Comparison of ENCODE assay signal across 13 mouse cellular contexts in the genomic region with DNA sequence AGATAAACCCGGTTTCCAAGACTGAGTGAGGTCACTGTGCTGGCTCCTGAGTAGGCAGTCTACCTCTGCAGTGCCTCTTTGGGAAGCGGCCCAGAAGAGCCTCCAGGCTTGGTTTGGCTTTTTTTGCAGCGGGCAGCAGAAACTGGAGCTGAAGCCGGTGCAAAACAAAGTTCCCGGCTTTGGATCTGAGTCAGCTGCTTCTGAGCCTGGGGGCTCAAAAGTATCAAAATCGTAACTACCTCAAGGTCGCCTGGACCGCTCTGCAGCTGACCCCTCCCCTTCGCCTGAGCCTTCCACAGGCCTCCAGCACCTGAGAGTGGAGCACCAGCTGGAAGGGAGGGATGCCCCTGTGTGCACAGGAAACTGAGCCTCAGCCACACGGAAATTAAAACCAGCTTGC. TPM values are rescaled to one million over a fixed set of nuclear protein-coding genes. Genes with fewer than 3 reads are reported as not detected.
A peak's percentile ranks its signal among the peaks of the same experiment; 100 is the strongest.
DNase-seq lines count a peak whose midpoint lies in the region; ATAC-seq and TF ChIP-seq lines count a peak whose summit lies in the region.
"Had no signal": no experiment of that assay in that cellular context is flagged by ENCODE, and none has a peak within 500 bp of the region (broad histone marks: within the 10 kb centered on the region; RNA-seq: fewer than 3 reads in every experiment).

No protein-coding gene starts in this region.

- H3K27me3 ChIP-seq in midbrain, embryonic 15.5 days (replicated peaks): no peaks in the 10 kb centered on the region
- peaks cover 4% of the 10 kb centered on the region; the same call in 1 of the 2 replicates for H3K27me3 ChIP-seq in midbrain, embryonic 16.5 days (ENCODE audit: control insufficient read depth, insufficient read depth, low read depth, low read length)
- H3K27me3 ChIP-seq in limb, embryonic 15.5 days: peaks cover 46% of the 10 kb centered on the region
- no peaks in the 10 kb centered on the region for H3K27me3 ChIP-seq in stomach, postnatal 0 days (ENCODE audit: control insufficient read depth, insufficient read depth, low read length)

- H3K4me2 ChIP-seq in midbrain, embryonic 15.5 days: no peak overlapping the region
- no peak overlapping the region for H3K4me2 ChIP-seq in midbrain, embryonic 16.5 days (ENCODE audit: low read length)
- H3K4me2 ChIP-seq in limb, embryonic 15.5 days: peak overlapping the region; percentile 20
- no peak overlapping the region for H3K4me2 ChIP-seq in stomach, postnatal 0 days (replicated peaks; ENCODE audit: low read depth)
- H3K4me2 ChIP-seq: heart, embryonic 12.5 days; intestine, embryonic 15.5 days; lung, embryonic 15.5 days had no signal

- H3K36me3 ChIP-seq in midbrain, embryonic 15.5 days (replicated peaks): no peaks in the 10 kb centered on the region
- H3K36me3 ChIP-seq in midbrain, embryonic 16.5 days (ENCODE audit: control insufficient read depth, insufficient read depth, low read length): no peaks in the 10 kb centered on the region
- H3K36me3 ChIP-seq in limb, embryonic 15.5 days: no peaks in the 10 kb centered on the region
- H3K36me3 ChIP-seq in stomach, postnatal 0 days (ENCODE audit: control insufficient read depth, insufficient read depth, low read length): no peaks in the 10 kb centered on the region
- H3K36me3 ChIP-seq: heart, embryonic 12.5 days; intestine, embryonic 15.5 days; lung, embryonic 15.5 days had no signal

- no peak overlapping the region for H3K9ac ChIP-seq in midbrain, embryonic 15.5 days
- no peak overlapping the region for H3K9ac ChIP-seq in midbrain, embryonic 16.5 days (ENCODE audit: low read depth, low read length)
- H3K9ac ChIP-seq in limb, embryonic 15.5 days: no peak overlapping the region
- no peak overlapping the region for H3K9ac ChIP-seq in stomach, postnatal 0 days (ENCODE audit: low read length)
- H3K9ac ChIP-seq: heart, embryonic 12.5 days; intestine, embryonic 15.5 days; lung, embryonic 15.5 days had no signal

- peaks cover 35% of the 10 kb centered on the region for H3K4me1 ChIP-seq in midbrain, embryonic 15.5 days
- H3K4me1 ChIP-seq in midbrain, embryonic 16.5 days (ENCODE audit: control insufficient read depth, insufficient read depth, low read length): peaks cover 16% of the 10 kb centered on the region
- H3K4me1 ChIP-seq in limb, embryonic 15.5 days: peaks cover 17% of the 10 kb centered on the region
- no peaks in the 10 kb centered on the region for H3K4me1 ChIP-seq in stomach, postnatal 0 days (replicated peaks; ENCODE audit: control insufficient read depth, insufficient read depth)
- H3K4me1 ChIP-seq: intestine, embryonic 15.5 days; lung, embryonic 15.5 days had no signal

- ATAC-seq in midbrain, embryonic 15.5 days (replicated peaks): no peak
- no peak for ATAC-seq in midbrain, embryonic 16.5 days
- no peak for ATAC-seq in limb, embryonic 15.5 days (ENCODE audit: insufficient number of reproducible peaks, low FRiP score, low TSS enrichment, low read depth)
- no peak for ATAC-seq in stomach, postnatal 0 days (ENCODE audit: low FRiP score, low TSS enrichment)
- ATAC-seq: intestine, embryonic 15.5 days had no signal

- H3K4me3 ChIP-seq in midbrain, embryonic 15.5 days: no peak overlapping the region
- H3K4me3 ChIP-seq in midbrain, embryonic 16.5 days (ENCODE audit: low read depth, low read length): no peak overlapping the region
- H3K4me3 ChIP-seq in limb, embryonic 15.5 days: peak overlapping the region; percentile 8; the same call in 1 of the 2 replicates
- no peak overlapping the region for H3K4me3 ChIP-seq in stomach, postnatal 0 days (ENCODE audit: low read depth, low read length)
- H3K4me3 ChIP-seq: heart, embryonic 12.5 days; intestine, embryonic 15.5 days; lung, embryonic 15.5 days; myocyte had no signal

- 57% methylated on average over 10 of the region's 10 CpGs for WGBS in midbrain, embryonic 15.5 days
- 49% methylated on average over 10 of the region's 10 CpGs for WGBS in midbrain, embryonic 16.5 days
- 8% methylated on average over 10 of the region's 10 CpGs for WGBS in limb, embryonic 15.5 days
- 33% methylated on average over 10 of the region's 10 CpGs for WGBS in stomach, postnatal 0 days

- TF ChIP-seq CTCF in stomach, postnatal 0 days (IDR thresholded peaks at IDR 0.05; ENCODE audit: low read depth): no peak

- TF ChIP-seq EP300 in stomach, postnatal 0 days (optimal IDR thresholded peaks at IDR 0.05): no peak

- DNase-seq in cerebellum, adult 18-20 months: peak; percentile 68 to 73
- no peak for DNase-seq in cerebellum, adult 11 months
- DNase-seq in forelimb bud, embryonic 11.5 days (ENCODE audit: low read depth, low spot score): peak; percentile 84
- no peak for DNase-seq in thymus, postnatal 14 days
- no peak for DNase-seq in stomach, postnatal 0 days (ENCODE audit: low spot score)
- DNase-seq: retina, postnatal 1 day had no signal

- no peaks in the 10 kb centered on the region for H3K9me3 ChIP-seq in midbrain, embryonic 15.5 days
- no peaks in the 10 kb centered on the region for H3K9me3 ChIP-seq in midbrain, embryonic 16.5 days (replicated peaks; ENCODE audit: control insufficient read depth, low read length, poor library complexity, severe bottlenecking)
- H3K9me3 ChIP-seq in limb, embryonic 15.5 days: no peaks in the 10 kb centered on the region
- no peaks in the 10 kb centered on the region for H3K9me3 ChIP-seq in stomach, postnatal 0 days (ENCODE audit: control insufficient read depth, low read length)
- H3K9me3 ChIP-seq: heart, embryonic 12.5 days; intestine, embryonic 15.5 days; lung, embryonic 15.5 days had no signal

- H3K27ac ChIP-seq in midbrain, embryonic 15.5 days: 0 out of 2 replicates have a peak overlapping the region, but pooled peaks have one; percentile 10
- H3K27ac ChIP-seq in midbrain, embryonic 16.5 days (ENCODE audit: low read length): no peak overlapping the region
- no peak overlapping the region for H3K27ac ChIP-seq in limb, embryonic 15.5 days
- H3K27ac ChIP-seq in stomach, postnatal 0 days (replicated peaks): no peak overlapping the region
- H3K27ac ChIP-seq: intestine, embryonic 15.5 days; lung, embryonic 15.5 days had no signal

RNA-seq across cellular contexts. Expression of a gene that starts 13.4 kb away (rescaled TPM):
- polyA plus RNA-seq in midbrain, embryonic 15.5 days (2015; fragmentation: Nextera tagmentation; extraction: Ambion mirVana): 159 and 162 TPM in 2 replicates
- 140 and 146 TPM in 2 replicates for polyA plus RNA-seq in midbrain, embryonic 16.5 days (2015; fragmentation: Nextera tagmentation; extraction: Ambion mirVana)
- 0.42 and 0.84 TPM in 2 replicates for polyA plus RNA-seq in limb, embryonic 15.5 days (2015; fragmentation: Nextera tagmentation; extraction: Ambion mirVana)
- 1.2 and 1.4 TPM in 2 replicates for polyA plus RNA-seq in stomach, postnatal 0 days (2015; fragmentation: Nextera tagmentation; extraction: Ambion mirVana)
- polyA plus RNA-seq: myocyte had no signal

RNA-seq across cellular contexts. Expression of a gene that starts 23.3 kb away (rescaled TPM):
- 5.7 and 6.7 TPM in 2 replicates for polyA plus RNA-seq in midbrain, embryonic 15.5 days (2015; fragmentation: Nextera tagmentation; extraction: Ambion mirVana)
- 6.0 and 7.5 TPM in 2 replicates for polyA plus RNA-seq in midbrain, embryonic 16.5 days (2015; fragmentation: Nextera tagmentation; extraction: Ambion mirVana)
- polyA plus RNA-seq in limb, embryonic 15.5 days (2015; fragmentation: Nextera tagmentation; extraction: Ambion mirVana): 0.74 and 0.91 TPM in 2 replicates
- polyA plus RNA-seq in stomach, postnatal 0 days (2015; fragmentation: Nextera tagmentation; extraction: Ambion mirVana): 8.4 and 10.1 TPM in 2 replicates
- polyA plus RNA-seq: myocyte had no signal

Comparison
In these comparisons a context has a peak if more than half of its experiments do, and no peak if none do; other contexts are left out.
1. DNase-seq: peak in cerebellum, adult 18-20 months (2 of 2) and forelimb bud, embryonic 11.5 days (single experiment); none in cerebellum, adult 11 months (single experiment), thymus, postnatal 14 days (single experiment) and stomach, postnatal 0 days (single experiment).
2. RNA of a gene that starts 13.4 kb away (polyA plus RNA-seq): 159 to 162 TPM in midbrain, embryonic 15.5 days and 140 to 146 TPM in midbrain, embryonic 16.5 days; 1.2 to 1.4 TPM in stomach, postnatal 0 days and 0.42 to 0.84 TPM in limb, embryonic 15.5 days; every median in the first group is over 10 times any median in the second.